Mouse (Mus musculus) spleen, embryonic (tissue): ENCODE measurements around the gene Arsg.

Source experiments
- CTCF ChIA-PET: fragments of 350-600 bp; sonication (Branson Sonifier 250); formaldehyde crosslinking; loops from one replicate; lab custom pipeline; 2022; lab: Charles Lee

Arsg gene

GRCm38 (mm10) chr11:109473171-109474085 is at the start of gene Arsg, which contains the start of gene Slc16a6:
TSS of gene Arsg (plus strand) at chr11:109473374.
TSS of gene Slc16a6 (minus strand) at chr11:109473598.
- CTCF ChIA-PET = no interaction called here

DNA sequence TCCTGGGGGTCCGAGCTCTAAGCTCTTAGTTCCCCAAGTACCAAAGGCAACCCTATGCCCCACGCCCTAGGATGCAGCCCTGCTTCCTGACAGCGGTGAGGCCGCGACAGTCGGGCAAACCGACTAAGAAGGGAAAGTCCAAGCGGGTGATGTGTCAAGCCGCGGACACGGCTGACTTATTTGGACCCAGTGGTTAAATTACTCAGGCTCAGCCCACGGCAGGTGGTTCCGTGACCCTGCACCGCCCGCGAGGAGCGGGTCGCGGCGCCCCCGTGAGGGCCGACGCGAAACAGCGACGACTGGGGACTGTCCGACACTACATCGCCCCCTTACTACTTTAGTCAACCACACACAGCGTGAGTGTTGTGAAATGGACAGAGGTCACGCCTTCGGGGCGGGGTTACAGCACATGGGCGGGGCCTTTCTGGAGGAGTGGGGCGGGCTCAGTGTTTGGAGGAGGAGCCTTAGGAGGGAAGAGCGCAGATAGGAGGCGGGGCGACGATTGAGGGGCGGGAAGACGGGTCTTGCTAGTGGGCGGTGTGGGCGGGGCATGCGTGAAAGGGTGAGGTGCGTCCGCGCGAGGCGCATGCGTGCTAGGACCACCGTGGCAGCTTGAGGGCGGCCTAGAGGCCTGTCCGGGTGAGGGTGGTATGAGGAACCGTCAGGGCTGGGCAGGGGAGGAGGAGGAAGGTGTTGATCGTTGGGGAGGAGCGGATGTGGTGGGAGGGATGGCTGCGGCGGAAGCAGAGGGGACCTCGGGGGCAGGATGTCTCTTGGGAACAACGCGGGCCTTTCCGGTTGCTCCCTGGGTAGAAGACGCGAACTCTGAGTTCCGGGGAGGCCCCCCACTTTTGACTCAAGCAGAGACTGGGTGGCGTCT is 47.5 kb upstream of the Arsg start, which contains the start of gene Amz2:
Amz2 (plus strand) TSS at position 555 of the 880 bp plus-strand sequence.
- CTCF ChIA-PET = interaction anchor here (1.3 kb wide), 1 partner anchor 9 kb away, joined by 4 read pairs; no protein-coding TSS in a partner anchor

DNA sequence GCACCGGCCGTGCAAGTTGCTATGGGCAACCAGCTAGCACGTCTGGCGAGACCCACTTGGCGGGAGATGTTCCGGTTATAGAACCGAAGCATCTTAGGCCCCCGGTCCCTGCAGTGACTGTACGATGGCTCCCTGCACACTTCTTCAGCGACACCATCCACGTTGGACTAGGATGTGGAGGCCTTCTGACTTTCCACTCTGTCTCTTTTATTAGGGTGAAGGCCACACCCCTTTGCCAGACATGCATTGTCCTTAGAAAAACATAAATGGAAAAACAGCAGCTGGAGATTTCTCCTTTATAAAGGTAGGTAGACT is 46.9 kb upstream of the Arsg start:
- CTCF ChIA-PET = interaction anchor here (1.3 kb wide), 1 partner anchor 9 kb away, joined by 4 read pairs; no protein-coding TSS in a partner anchor

GRCm38 (mm10) chr11:109427353-109427752 is 45.8 kb upstream of the Arsg start:
- CTCF ChIA-PET = no interaction called here

- CTCF ChIA-PET = interaction anchor here (0.6 to 0.7 kb wide), 3 partner anchors 102 to 1940 kb away, joined by 3 to 8 read pairs (median 3); no protein-coding TSS in a partner anchor
Observed at GRCm38 (mm10) chr11:109434233-109434798, 38.9 kb upstream of the Arsg start.

DNA sequence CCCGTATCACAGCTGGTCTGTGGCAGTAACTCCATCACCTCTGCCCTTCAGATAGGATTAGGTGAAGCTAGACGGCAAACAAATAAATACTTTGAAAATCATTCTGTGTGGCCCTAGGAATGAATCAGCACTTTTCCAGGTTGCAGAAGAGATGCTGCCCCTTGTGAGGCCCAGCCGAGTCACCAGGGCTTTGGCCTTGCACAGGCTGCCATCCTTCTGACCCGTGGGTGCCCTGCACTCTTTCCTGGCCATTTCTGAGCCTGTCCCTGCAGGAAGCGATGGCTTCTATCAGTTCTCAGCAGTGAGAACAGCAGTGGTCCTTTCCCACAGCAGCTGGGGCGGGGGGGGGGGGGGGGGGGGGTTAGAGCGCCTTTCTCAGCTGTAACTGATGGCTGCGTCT is 36.3 kb upstream of the Arsg start:
- CTCF ChIA-PET = interaction anchor here (0.6 kb wide), 2 partner anchors 101 to 150 kb away, joined by 3 to 9 read pairs; no protein-coding TSS in a partner anchor

DNA sequence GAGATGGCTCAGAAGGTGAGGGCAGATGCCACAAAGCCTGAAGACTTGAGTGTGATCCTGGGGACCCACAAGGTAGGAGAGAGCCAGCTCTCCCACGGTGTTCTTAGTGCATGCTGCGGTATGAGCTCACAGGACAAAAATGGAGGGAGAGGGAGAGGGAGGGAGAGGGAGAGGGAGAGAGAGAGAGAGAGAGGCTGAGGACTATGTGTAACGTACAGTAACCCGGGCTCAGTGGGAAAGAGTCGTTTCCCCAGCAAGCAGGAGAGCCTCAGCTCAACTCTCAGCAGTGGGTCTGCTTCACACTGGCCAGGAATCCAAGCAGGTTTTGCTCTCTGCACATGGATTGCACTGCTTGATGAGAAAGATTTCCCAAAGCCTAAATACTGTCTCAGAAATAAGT is 34.0 kb upstream of the Arsg start:
- CTCF ChIA-PET = interaction anchor here (0.5 to 0.8 kb wide), 3 partner anchors 42 to 363 kb away, joined by 3 to 16 read pairs (median 7); no protein-coding TSS in a partner anchor

DNA sequence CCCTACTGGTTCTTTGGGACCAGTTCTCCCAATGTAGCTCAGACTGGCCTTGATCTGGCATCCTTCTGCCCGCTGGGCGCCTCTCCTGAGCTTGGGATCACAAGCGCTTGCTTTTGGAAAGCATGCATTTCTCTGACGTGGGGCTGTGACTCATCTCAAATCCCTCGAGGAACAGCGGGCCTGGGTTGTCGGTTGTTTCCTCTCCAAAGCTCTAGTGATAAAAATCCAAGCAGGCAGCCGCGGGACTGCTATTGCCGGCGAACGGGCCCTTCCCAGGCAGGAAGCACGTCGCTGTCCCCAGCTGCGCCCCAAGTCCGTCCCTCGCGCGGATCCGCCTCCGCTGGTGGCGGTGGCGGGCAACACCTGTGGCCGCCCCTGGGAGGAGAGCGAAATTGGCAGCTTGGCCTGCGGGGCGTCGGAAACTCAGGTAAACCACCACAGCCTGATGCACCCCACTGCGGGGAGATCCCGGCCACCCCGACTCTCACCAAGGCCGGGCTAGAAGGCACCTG is 33.3 kb upstream of the Arsg start:
- CTCF ChIA-PET = interaction anchor here (0.5 to 0.7 kb wide), 2 partner anchors 59 to 363 kb away, joined by 3 to 16 read pairs; no protein-coding TSS in a partner anchor

- CTCF ChIA-PET = interaction anchor here (0.6 to 1.0 kb wide), 2 partner anchors 112 to 120 kb away, joined by 3 read pairs; no protein-coding TSS in a partner anchor
Observed at GRCm38 (mm10) chr11:109440641-109441040, 32.5 kb upstream of the Arsg start.

- CTCF ChIA-PET = interaction anchor here (1.0 kb wide), 1 partner anchor 112 kb away, joined by 3 read pairs; no protein-coding TSS in a partner anchor
Observed at GRCm38 (mm10) chr11:109441119-109441518, 32.1 kb upstream of the Arsg start.

DNA sequence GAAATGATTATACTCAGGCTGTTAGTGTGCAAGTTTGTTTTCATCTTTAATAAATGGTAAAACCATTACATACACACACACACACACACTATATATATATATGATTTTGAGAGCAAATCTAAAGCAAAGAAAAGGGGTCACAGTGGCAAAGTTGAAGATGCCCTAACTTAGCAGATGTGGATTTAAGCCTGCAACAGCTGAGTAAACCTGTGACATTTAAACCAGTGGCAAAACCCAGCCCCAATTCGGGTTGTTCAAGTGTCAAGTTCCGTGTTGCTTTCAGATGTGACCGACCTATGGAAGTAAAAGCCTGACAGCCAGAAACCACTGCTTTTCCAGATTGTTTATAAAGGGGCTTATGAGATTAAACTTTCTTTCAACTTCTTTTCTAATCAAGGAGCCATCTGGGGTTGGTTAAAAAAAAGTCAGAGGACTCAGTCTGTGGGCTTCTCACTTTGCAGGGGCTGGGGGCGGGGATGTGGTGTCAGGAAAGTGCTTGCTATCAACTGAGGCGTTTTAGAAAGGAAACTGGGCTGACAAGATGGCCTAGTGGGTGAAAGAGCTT is 30.9 kb upstream of the Arsg start:
- CTCF ChIA-PET = interaction anchor here (0.6 to 1.1 kb wide), 2 partner anchors 145 to 198 kb away, joined by 3 to 6 read pairs; no protein-coding TSS in a partner anchor

- CTCF ChIA-PET = interaction anchor here (0.7 kb wide), 1 partner anchor 458 kb away, joined by 3 read pairs; no protein-coding TSS in a partner anchor
Observed at GRCm38 (mm10) chr11:109443468-109444263, 29.5 kb upstream of the Arsg start.

GRCm38 (mm10) chr11:109444600-109444999 is 28.6 kb upstream of the Arsg start:
- CTCF ChIA-PET = interaction anchor here (0.5 kb wide), 1 partner anchor 102 kb away, joined by 3 read pairs; no protein-coding TSS in a partner anchor

DNA sequence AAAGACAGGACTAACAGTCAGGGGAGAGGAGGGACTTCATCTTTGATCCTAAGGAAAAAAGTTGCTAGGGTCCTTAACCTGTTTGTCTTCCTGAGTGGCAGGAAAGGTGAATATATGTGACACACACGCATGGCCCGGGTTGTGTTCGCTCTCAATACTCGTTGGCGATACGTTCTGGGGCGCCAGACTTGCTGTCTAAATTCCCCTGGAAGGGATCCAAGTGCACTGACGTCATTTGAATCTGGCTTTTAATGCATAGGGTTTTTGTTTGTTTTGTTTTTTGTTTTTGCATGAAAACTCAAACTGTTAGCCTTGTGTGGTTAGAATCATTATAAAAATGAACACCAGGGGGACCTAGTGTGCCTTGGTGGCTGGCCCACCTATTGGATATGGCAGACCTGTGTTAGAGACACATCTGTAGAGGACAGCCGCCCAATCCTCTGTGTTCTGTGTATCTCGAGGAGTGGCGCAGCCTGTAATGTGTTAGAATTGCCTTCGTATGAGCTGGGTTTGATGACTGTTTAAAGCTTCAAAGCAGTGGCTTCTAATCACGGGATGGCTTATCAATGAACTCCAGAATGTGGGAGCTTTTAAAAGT is 27.6 kb upstream of the Arsg start:
- CTCF ChIA-PET = interaction anchor here (0.5 to 1.5 kb wide), 8 partner anchors 51 to 962 kb away, joined by 3 to 9 read pairs (median 3); no protein-coding TSS in a partner anchor

DNA sequence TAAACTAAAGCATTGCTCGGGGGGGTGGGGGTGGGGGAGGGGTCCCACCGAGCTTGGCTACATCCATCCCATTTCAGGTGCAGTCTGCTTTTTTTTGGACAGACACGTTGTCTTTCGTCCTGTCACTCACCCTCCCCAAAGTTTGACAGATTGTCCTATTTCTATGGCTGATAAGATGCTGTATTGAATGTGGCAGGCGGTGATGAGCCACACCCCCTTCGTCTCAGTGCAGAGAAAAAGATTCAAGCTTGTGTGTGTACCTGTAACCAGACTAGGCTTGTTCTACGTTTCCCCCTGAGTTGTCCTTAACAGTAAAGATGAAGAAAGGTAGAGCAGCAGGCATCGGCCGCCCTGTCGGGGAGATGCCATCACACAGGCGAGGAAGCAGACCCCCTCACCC is 22.0 kb upstream of the Arsg start:
- CTCF ChIA-PET = interaction anchor here (0.6 kb wide), 2 partner anchors 168 to 745 kb away, joined by 5 to 14 read pairs; no protein-coding TSS in a partner anchor

DNA sequence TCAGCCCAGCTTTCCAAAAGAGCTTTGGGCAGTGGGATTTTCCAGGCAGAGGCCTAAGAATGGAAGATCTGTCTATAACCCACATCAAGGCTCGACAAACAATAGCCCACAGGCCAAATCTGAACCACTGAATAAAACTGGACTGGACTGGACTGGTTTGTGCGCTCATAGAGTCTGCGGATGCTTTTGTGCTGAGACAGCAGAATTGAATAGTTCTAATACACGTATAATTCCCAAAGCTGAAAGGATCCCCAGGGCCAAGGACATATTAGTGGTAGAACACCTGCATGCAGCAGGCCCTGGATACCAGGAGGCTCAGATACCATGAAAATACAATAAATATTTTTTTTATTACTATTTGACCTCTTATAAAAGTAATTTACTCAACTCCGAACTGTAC is 16.9 kb upstream of the Arsg start:
- CTCF ChIA-PET = no interaction called here

DNA sequence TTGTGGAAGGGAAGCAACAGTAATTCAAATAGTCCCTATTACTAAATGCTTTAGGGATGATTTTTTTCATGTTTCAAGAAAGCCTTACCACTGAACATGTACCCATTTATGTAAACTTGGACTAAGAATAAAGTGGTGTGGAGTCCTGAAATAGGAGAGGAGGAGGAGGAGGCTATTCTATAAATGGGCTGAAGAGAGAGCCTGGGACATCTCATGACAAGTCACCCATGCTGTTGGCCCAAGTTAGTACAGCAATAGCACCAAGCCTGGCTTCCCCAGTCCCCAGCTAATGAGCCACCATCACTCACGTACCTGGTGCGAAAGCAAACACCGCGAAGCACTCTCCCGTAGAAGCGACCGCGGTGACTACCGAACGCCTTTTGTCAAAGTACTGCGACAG is 15.0 kb upstream of the Arsg start:
- CTCF ChIA-PET = no interaction called here

- CTCF ChIA-PET = interaction anchor here (0.7 kb wide), 1 partner anchor 1882 kb away, joined by 4 read pairs; no protein-coding TSS in a partner anchor
Observed at GRCm38 (mm10) chr11:109460586-109460985, 12.6 kb upstream of the Arsg start.

DNA sequence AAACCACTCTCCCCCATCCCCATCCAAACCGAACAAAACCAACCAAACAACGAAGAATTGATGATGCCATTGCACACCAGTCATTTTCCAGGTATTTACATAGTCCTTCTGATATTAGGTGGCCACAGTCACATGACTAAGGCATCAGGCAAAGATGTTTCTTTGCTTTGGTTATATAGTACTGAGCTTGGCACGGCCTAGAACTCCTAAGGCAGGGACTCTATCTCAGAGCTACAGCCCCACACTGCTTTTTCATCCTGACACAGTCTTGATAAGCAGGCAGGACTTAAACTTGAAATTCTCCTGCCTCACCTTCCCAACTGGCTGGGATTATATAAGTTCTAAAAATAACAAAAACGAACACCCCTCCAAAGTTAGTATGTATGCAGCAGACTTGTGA is 8.1 kb upstream of the Arsg start:
- CTCF ChIA-PET = no interaction called here
